Mouse (Mus musculus): ENCODE results near the gene H2-D1. TPM values are rescaled to one million over a fixed set of nuclear protein-coding genes. Genes with fewer than 3 reads are reported as not detected.
"Not testable (repeated sequence)": the region's sequence is repeated elsewhere in the genome, so short reads cannot be mapped to it uniquely, and the experiment has no call there.

The H2-D1 gene
- polyA plus RNA-seq, 1 experiment from 2014 or later: 141 TPM

DNA sequence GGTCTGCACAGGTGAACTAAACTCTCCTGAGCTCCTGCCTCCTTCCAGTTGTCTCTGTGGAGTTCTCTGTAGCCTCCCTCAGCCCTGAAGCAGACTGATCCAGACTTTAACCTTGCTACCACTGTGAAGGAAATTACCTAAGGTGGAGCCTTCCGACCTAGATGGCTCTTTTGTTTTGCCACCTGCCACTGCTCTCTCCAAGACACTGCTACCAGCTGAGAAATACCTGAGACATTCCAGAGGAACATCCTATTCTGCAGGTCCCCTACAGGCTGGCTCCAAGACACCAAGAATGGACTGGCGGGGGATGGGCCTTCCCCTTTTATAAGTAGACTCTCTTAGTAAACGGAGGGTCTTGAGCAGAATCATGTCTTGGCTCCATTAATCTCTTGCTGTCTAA, 17.7 kb downstream of the H2-D1 start:
- H3K4me1 ChIP-seq (replicated peaks; ENCODE audit: control insufficient read depth, insufficient read depth, low read length): no peaks in the 10 kb centered on the region
- H3K27me3 ChIP-seq (ENCODE audit: control insufficient read depth, insufficient read depth, low read depth, low read length): peaks cover 12% of the 10 kb centered on the region
- H3K9ac ChIP-seq (ENCODE audit: low read length): no peak overlapping the region
- no peaks in the 10 kb centered on the region for H3K36me3 ChIP-seq (ENCODE audit: control insufficient read depth, insufficient read depth, low read length)
- H3K4me3 ChIP-seq (ENCODE audit: low read length): no peak overlapping the region
- H3K27ac ChIP-seq (ENCODE audit: low read length): no peak overlapping the region
- H3K4me2 ChIP-seq (ENCODE audit: low read depth, low read length): no peak overlapping the region
- H3K9me3 ChIP-seq (ENCODE audit: control insufficient read depth, low read length): no peaks in the 10 kb centered on the region
- 55% methylated on average over 3 of the region's 3 CpGs for WGBS
- ATAC-seq (ENCODE audit: low read depth): no peak

DNA sequence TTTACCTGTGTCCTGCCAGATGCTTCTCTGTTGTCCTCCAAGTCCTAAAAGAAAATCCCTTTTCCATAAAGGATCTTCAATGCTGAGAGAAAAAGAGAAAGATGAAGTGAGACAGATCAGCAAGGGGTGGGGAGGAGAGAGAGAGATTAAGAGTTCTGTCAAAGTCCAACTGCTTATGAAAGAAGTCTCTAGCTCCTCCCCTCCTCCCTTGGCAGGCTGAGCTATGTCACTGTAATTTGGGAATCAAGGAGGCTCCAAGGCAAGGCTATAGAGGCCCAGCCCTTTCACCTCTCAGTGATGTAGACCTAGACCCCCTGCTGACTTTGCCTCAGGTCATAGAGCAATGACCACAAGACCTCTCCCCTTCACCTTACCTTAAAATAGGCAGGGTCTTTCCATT, 22.9 kb downstream of the H2-D1 start:
- Histone ChIP-seq H3K27me3 (ENCODE audit: control insufficient read depth, insufficient read depth, low read depth, low read length) (no peaks in the 10 kb centered on the region), H3K9me3 (ENCODE audit: control insufficient read depth, low read length) (no peaks in the 10 kb centered on the region), H3K27ac (ENCODE audit: low read length) (no peak overlapping the region), H3K36me3 (ENCODE audit: control insufficient read depth, insufficient read depth, low read length) (no peaks in the 10 kb centered on the region), H3K4me1 (replicated peaks; ENCODE audit: control insufficient read depth, insufficient read depth, low read length) (no peaks in the 10 kb centered on the region), H3K4me2 (ENCODE audit: low read depth, low read length) (no peak overlapping the region), H3K4me3 (ENCODE audit: low read length) (no peak overlapping the region), H3K9ac (ENCODE audit: low read length) (no peak overlapping the region)
- no peak for ATAC-seq (ENCODE audit: low read depth)

DNA sequence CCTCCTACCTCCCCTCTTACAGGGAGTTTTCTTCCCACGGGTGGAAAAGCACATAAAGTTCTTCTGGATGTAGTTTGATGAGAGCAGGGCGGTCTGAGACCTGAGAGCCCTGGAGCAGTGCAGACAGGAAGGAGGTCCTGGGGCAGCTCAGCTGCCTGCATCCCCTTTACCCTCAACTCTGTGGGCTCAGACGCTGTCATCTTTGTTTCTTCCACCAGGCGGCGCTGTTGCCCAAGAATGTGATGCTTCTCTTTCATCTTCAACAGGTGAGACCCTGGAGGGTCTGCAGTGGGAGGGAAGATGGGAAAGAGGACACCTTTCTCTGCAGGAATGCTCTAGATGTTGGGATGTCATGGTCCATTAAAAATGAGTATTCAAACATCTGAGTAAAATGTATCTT, 33.3 kb downstream of the H2-D1 start:
- H3K4me1 ChIP-seq (replicated peaks; ENCODE audit: control insufficient read depth, insufficient read depth, low read length); H3K27ac ChIP-seq (ENCODE audit: low read length); H3K9me3 ChIP-seq (ENCODE audit: control insufficient read depth, low read length); H3K9ac ChIP-seq (ENCODE audit: low read length); H3K4me3 ChIP-seq (ENCODE audit: low read length); H3K27me3 ChIP-seq (ENCODE audit: control insufficient read depth, insufficient read depth, low read depth, low read length); H3K36me3 ChIP-seq (ENCODE audit: control insufficient read depth, insufficient read depth, low read length); ATAC-seq (ENCODE audit: low read depth); H3K4me2 ChIP-seq (ENCODE audit: low read depth, low read length): not testable (repeated sequence)
- WGBS: 2% methylated on average over 5 of the region's 5 CpGs

DNA sequence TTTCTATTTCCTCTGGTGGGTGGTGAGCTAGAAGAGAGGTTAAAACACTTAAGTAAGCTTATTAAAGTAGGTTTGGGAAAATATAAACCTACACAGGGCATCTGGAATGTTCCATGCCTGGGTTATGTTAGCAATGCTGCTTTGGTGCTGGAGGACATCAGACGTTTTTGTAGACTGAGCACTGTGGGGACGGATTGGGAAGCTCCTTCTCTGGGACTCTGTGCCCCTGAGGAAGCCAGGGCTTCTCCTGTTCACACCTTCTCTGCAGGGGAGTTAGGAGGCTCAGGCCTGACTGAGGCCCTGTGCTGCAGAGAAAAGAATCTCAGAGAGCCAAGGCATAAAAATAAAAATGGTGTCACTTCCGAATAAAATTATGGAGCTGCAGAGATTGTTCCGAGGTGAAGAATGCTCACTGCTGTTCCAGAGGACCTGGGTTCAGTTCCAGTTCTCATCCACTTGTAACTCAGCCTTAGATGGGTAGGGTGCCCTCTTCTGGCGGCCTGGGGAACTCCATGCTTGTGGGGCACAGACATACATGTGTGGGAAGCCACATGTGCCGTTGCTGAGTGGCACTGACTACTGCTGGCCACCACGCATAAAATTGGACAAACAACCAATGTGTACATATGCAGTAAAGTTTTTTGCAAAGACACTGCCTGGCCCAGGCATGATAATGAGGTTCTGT, 37.9 kb downstream of the H2-D1 start:
- H3K9ac ChIP-seq (ENCODE audit: low read length): not testable (repeated sequence)

DNA sequence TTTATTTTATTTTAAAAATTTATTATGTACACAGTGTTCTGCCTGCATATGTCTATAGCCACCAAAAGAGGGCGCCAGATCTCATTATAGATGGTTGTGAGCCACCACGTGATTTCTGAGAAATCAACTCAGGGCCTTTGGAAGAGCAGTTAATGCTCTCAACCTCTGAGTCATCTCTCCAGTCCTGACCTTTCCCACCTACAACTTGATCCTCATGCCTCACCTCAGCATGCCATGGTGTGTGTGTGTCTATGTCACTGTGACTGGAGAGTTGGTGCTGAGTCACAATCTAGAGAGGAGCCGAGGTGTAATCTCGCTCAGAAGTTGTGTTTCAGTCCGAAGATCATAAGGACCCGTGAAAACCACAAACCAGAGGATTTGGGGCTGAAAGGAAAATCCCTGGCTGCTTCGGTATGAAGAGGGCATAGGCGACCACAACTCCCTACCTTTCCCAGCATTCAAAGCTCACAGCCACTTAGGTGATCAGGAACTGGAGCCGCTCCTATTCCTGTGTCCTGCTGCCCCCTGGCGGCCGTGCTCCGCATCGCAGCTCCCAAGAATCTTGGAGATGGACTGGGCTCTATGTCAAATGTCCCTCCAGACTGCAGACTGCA, 39.2 kb downstream of the H2-D1 start:
- H3K4me2 ChIP-seq (ENCODE audit: low read depth, low read length): no peak overlapping the region
- H3K27ac ChIP-seq (ENCODE audit: low read length): no peak overlapping the region
- no peaks in the 10 kb centered on the region for H3K27me3 ChIP-seq (ENCODE audit: control insufficient read depth, insufficient read depth, low read depth, low read length)
- no peak overlapping the region for H3K9ac ChIP-seq (ENCODE audit: low read length)
- H3K4me3 ChIP-seq (ENCODE audit: low read length): no peak overlapping the region
- H3K36me3 ChIP-seq (ENCODE audit: control insufficient read depth, insufficient read depth, low read length): no peaks in the 10 kb centered on the region
- no peaks in the 10 kb centered on the region for H3K9me3 ChIP-seq (ENCODE audit: control insufficient read depth, low read length)
- ATAC-seq (ENCODE audit: low read depth): no peak
- no peaks in the 10 kb centered on the region for H3K4me1 ChIP-seq (replicated peaks; ENCODE audit: control insufficient read depth, insufficient read depth, low read length)
- 28% methylated on average over 13 of the region's 13 CpGs for WGBS

More for the DNA sequence above, 37.9 kb downstream of the H2-D1 start:
- not testable (repeated sequence) for H3K36me3 ChIP-seq (ENCODE audit: control insufficient read depth, insufficient read depth, low read length); H3K9me3 ChIP-seq (ENCODE audit: control insufficient read depth, low read length); ATAC-seq (ENCODE audit: low read depth); H3K4me3 ChIP-seq (ENCODE audit: low read length); H3K4me2 ChIP-seq (ENCODE audit: low read depth, low read length); H3K27me3 ChIP-seq (ENCODE audit: control insufficient read depth, insufficient read depth, low read depth, low read length); H3K27ac ChIP-seq (ENCODE audit: low read length); H3K4me1 ChIP-seq (replicated peaks; ENCODE audit: control insufficient read depth, insufficient read depth, low read length)
- 80% methylated on average over 7 of the region's 7 CpGs for WGBS

DNA sequence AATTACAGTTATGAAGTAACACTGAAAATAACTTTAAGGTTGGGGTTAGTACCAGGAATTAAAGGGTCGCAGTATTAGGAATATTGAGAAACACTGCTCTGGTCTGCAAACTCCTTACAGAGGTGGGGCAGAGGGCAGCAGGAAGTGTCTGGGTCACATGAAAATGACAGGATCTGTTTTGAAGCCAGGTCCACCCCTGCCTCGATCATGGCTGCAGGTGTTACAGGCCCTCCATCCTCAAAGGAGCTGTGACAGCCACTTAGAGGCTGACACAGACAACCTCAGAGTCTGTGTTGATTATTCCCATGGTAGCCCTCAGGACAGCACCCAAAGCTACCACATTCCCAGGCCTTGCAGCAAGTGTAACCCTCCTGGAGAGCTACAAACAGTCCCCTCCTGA, 40.7 kb downstream of the H2-D1 start:
- no peaks in the 10 kb centered on the region for H3K9me3 ChIP-seq (ENCODE audit: control insufficient read depth, low read length)
- no peak overlapping the region for H3K4me3 ChIP-seq (ENCODE audit: low read length)
- no peak for ATAC-seq (ENCODE audit: low read depth)
- no peak overlapping the region for H3K27ac ChIP-seq (ENCODE audit: low read length)
- no peak overlapping the region for H3K9ac ChIP-seq (ENCODE audit: low read length)
- WGBS: 50% methylated on average over 2 of the region's 2 CpGs
- no peak overlapping the region for H3K4me2 ChIP-seq (ENCODE audit: low read depth, low read length)
- no peaks in the 10 kb centered on the region for H3K27me3 ChIP-seq (ENCODE audit: control insufficient read depth, insufficient read depth, low read depth, low read length)
- H3K4me1 ChIP-seq (replicated peaks; ENCODE audit: control insufficient read depth, insufficient read depth, low read length): no peaks in the 10 kb centered on the region
- no peaks in the 10 kb centered on the region for H3K36me3 ChIP-seq (ENCODE audit: control insufficient read depth, insufficient read depth, low read length)

DNA sequence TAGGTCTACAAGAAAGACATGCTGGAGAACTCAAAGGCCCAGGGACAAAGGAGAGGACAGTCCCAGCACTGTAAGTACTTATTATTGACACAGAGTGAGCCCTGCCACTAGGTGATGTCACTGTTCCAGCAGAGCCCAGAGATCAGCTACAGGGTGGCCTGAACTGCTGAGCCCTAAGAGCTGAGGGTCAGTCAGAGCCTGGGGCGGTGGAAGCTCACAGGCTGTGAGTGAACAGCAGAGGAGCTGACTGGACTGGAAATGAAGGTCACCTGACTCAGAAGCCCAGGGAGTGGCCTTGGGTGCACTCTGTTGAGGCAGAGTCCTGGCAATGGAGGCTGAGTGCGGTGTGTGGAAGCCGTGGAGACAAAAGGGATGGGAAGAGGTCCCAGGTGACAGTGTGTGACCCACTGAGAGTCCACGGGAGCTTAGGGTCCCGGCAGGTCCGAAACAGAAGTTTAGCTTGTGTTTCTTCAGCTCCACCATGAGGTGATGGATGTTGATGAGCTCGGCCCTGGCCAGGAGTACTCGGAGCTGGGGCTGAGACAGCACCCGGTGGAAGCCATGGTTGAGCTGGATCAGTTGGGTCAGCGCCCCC, 41.3 kb downstream of the H2-D1 start:
- H3K4me1 ChIP-seq (replicated peaks; ENCODE audit: control insufficient read depth, insufficient read depth, low read length): no peaks in the 10 kb centered on the region
- H3K9ac ChIP-seq (ENCODE audit: low read length): no peak overlapping the region
- H3K36me3 ChIP-seq (ENCODE audit: control insufficient read depth, insufficient read depth, low read length): no peaks in the 10 kb centered on the region
- no peak overlapping the region for H3K4me2 ChIP-seq (ENCODE audit: low read depth, low read length)
- 76% methylated on average over 10 of the region's 10 CpGs for WGBS
- H3K4me3 ChIP-seq (ENCODE audit: low read length): no peak overlapping the region
- no peaks in the 10 kb centered on the region for H3K27me3 ChIP-seq (ENCODE audit: control insufficient read depth, insufficient read depth, low read depth, low read length)
- H3K27ac ChIP-seq (ENCODE audit: low read length): no peak overlapping the region
- H3K9me3 ChIP-seq (ENCODE audit: control insufficient read depth, low read length): no peaks in the 10 kb centered on the region
- no peak for ATAC-seq (ENCODE audit: low read depth)

DNA sequence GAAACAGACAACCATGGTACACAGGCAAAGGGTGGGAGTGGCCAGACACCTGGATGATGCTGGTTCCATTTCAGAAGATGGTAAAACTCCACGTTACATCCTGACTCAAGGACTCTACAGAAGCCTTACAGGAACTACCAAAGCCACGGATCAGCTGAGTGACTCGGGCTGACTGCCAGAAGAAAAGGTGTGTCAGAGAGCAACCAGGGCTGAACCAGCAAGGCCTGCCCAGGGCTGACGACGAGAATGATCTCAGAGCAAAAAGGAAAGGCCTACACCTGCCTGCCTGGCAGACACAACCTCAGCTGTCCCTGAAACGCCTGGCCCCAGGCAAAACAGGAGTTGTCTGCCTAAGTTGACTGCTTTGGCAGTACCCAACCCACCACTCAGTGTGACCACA, 41.9 kb downstream of the H2-D1 start:
- 42% methylated on average over 6 of the region's 6 CpGs for WGBS
- no peak overlapping the region for H3K4me2 ChIP-seq (ENCODE audit: low read depth, low read length)
- H3K36me3 ChIP-seq (ENCODE audit: control insufficient read depth, insufficient read depth, low read length): no peaks in the 10 kb centered on the region
- no peaks in the 10 kb centered on the region for H3K4me1 ChIP-seq (replicated peaks; ENCODE audit: control insufficient read depth, insufficient read depth, low read length)
- no peaks in the 10 kb centered on the region for H3K27me3 ChIP-seq (ENCODE audit: control insufficient read depth, insufficient read depth, low read depth, low read length)
- H3K4me3 ChIP-seq (ENCODE audit: low read length): no peak overlapping the region
- H3K9ac ChIP-seq (ENCODE audit: low read length): no peak overlapping the region
- ATAC-seq (ENCODE audit: low read depth): no peak
- no peak overlapping the region for H3K27ac ChIP-seq (ENCODE audit: low read length)
- no peaks in the 10 kb centered on the region for H3K9me3 ChIP-seq (ENCODE audit: control insufficient read depth, low read length)

DNA sequence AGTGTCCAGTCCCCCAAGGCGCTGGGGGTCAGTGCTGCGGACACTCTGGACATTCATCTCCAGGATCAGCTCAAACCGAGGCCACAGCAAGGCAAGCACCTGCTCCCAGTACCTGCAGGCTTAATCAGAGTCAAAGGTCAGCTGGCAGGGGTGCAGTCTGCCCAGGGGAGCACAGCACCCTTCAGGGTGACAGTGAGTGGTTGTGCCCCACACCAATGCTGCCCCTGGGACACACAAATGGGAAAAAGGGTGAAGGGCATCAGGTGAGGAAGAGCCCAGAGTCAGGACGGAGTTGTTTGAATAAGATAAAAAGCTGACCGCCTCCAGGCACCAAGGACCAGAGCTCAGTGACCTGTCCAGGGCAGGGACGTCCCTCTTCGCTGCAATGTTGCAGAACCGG, 42.4 kb downstream of the H2-D1 start:
- H3K27me3 ChIP-seq (ENCODE audit: control insufficient read depth, insufficient read depth, low read depth, low read length); H3K27ac ChIP-seq (ENCODE audit: low read length); H3K9me3 ChIP-seq (ENCODE audit: control insufficient read depth, low read length); H3K4me1 ChIP-seq (replicated peaks; ENCODE audit: control insufficient read depth, insufficient read depth, low read length); ATAC-seq (ENCODE audit: low read depth); H3K36me3 ChIP-seq (ENCODE audit: control insufficient read depth, insufficient read depth, low read length); H3K4me3 ChIP-seq (ENCODE audit: low read length); H3K4me2 ChIP-seq (ENCODE audit: low read depth, low read length); H3K9ac ChIP-seq (ENCODE audit: low read length): not testable (repeated sequence)
- 62% methylated on average over 8 of the region's 8 CpGs for WGBS
